Mouse (Mus musculus) G1E (cell line): ENCODE data around the gene Epn3.

ENCODE experiments used
- CTCF ChIP-seq: IDR thresholded peaks from 2 replicates; pipeline ENCODE4 v1.5.1; 2012; ENCODE audit warnings: low read depth, low read length, inconsistent platforms, mixed read lengths
- POLR2AphosphoS5 ChIP-seq: IDR thresholded peaks from 2 replicates; pipeline ENCODE4 v1.6.1; 2012; ENCODE audit warnings: low read depth, low read length, inconsistent platforms; ENCODE audit not compliant: insufficient replicate concordance

DNA sequence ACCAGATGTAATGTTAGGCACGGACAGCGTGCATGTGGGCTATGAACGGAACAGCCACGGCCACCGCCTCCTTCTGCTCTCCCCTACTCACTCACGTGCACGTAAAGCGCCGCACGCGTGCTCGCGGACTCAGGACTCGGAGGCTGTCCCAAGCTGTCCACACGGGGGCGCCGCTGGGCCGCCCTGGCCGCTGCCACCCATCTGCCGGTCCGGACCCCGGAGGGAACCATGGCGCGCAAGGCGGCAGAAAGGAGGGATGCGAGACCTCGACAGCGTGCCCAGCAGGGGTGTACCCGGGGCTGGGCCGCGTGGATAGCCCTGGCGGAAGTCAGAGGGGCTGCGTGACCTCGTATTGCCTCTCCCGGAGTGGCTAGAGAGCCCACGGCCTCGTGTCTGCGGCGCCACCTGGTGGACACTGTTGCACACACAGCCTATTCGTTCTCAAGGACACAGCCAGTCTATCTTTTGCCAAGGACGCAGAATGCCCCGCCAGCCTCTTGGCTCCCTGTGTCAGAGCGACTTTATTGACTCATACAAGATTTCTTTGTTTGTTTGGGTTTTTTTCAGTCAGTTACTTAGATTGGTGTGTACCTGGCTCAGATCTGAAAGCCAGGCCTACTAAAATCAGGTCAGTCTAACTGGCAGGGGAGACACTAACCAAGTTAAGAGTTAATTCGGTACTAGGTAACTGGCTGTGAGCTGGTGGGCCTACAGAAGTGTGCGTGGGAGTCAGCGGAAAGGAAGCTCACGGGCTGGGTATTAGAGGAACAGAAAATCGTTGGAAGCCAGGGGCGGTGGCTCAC, 49.3 kb upstream of the Epn3 start, which contains the start of gene Rsad1:
- TF ChIP-seq CTCF (peak; percentile 74), POLR2AphosphoS5 (no peak)
